Mouse (Mus musculus) right cerebral cortex, adult 2 months (tissue): Measurements from ENCODE around the gene Col9a2.
"Not testable (repeated sequence)": the region's sequence is repeated elsewhere in the genome, so short reads cannot be mapped to it uniquely, and the experiment has no call there.

Experiments
- DNase-seq, 2 experiments: peaks; one replicate each; pipeline ENCODE4 v3.0.0; 2021 to 2022; ENCODE audit warnings: low spot score in 2 of 2

Col9a2 gene

GRCm38 (mm10) chr4:121020040-121020790 lies 19.0 kb upstream of the Col9a2 start:
- DNase-seq, result peak; percentile 72 to 73

GRCm38 (mm10) chr4:121021911-121022310 lies 17.3 kb upstream of the Col9a2 start:
- no peak for DNase-seq

GRCm38 (mm10) chr4:121023464-121023863 lies 15.7 kb upstream of the Col9a2 start:
- no peak for DNase-seq

GRCm38 (mm10) chr4:121023941-121024340 lies 15.2 kb upstream of the Col9a2 start:
- no peak for DNase-seq

- no peak for DNase-seq
Observed at GRCm38 (mm10) chr4:121025681-121026080, 13.5 kb upstream of the Col9a2 start.

- DNase-seq, result no peak
Observed at GRCm38 (mm10) chr4:121028146-121028545, 11.0 kb upstream of the Col9a2 start.

- peak; percentile 48 to 67 for DNase-seq
Observed at GRCm38 (mm10) chr4:121028659-121029392, 10.4 kb upstream of the Col9a2 start.

- no peak for DNase-seq
Observed at GRCm38 (mm10) chr4:121029632-121030031, 9.6 kb upstream of the Col9a2 start.

GRCm38 (mm10) chr4:121031440-121031839 lies 7.7 kb upstream of the Col9a2 start:
- no peak for DNase-seq

GRCm38 (mm10) chr4:121033006-121033405 lies 6.2 kb upstream of the Col9a2 start:
- DNase-seq, result no peak

GRCm38 (mm10) chr4:121040323-121040722 lies 1.1 kb downstream of the Col9a2 start:
- DNase-seq, result no peak

- peak; percentile 63 to 67 for DNase-seq
Observed at GRCm38 (mm10) chr4:121040897-121041671, 1.9 kb downstream of the Col9a2 start.

GRCm38 (mm10) chr4:121042472-121042871 lies 3.3 kb downstream of the Col9a2 start:
- no peak for DNase-seq

- DNase-seq, result no peak
Observed at GRCm38 (mm10) chr4:121042946-121043345, 3.8 kb downstream of the Col9a2 start.

- no peak for DNase-seq
Observed at GRCm38 (mm10) chr4:121051863-121052262, 12.7 kb downstream of the Col9a2 start.

- DNase-seq, result peak in 1 of 2 experiments; percentile 23
Observed at GRCm38 (mm10) chr4:121052454-121053323, 13.5 kb downstream of the Col9a2 start.

- peak in 1 of 2 experiments; percentile 27 for DNase-seq
Observed at GRCm38 (mm10) chr4:121056342-121056741, 17.2 kb downstream of the Col9a2 start.

- DNase-seq, result no peak
Observed at GRCm38 (mm10) chr4:121057032-121057431, 17.8 kb downstream of the Col9a2 start.

GRCm38 (mm10) chr4:121059218-121059617 lies 20.0 kb downstream of the Col9a2 start:
- DNase-seq, result not testable (repeated sequence)

- no peak for DNase-seq
Observed at GRCm38 (mm10) chr4:121065336-121065735, 26.2 kb downstream of the Col9a2 start.

GRCm38 (mm10) chr4:121074250-121074649 lies 35.1 kb downstream of the Col9a2 start:
- DNase-seq, result no peak
